Mouse (Mus musculus): ENCODE data around the gene Pla2g1b.

DNA sequence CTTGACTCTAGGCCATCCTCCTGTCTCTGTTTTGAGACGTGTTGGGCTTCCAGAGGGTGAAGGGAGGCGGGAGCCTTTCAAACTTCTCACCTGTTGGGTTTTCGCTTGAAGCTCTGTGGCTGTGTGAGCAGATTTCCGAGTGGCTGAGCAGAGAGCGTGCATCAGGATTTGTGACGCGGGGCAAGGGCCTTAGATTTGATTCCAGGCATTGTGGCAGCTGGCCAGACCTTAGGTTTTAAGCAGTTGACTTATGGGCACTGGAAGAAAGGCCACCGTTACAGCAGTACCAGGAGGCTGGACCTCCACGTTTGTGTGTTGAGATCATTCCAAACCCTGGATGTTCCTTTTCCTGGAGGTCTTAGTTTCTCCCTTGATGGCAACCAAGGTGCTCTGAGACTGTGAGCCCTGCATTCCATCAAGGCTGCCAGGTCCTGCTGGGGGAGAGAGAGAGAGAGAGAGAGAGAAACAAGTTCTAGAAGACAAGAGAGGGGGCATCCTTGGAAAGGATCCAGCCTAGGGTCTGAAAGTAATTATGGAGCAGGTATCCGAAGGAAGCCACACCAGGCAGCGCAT, 31.7 kb upstream of the Pla2g1b start:
- TF ChIP-seq CTCF (IDR thresholded peaks at IDR 0.05; ENCODE audit: low read depth, low read length) (no peak), POLR2A (IDR thresholded peaks at IDR 0.05; ENCODE audit: extremely low read depth, insufficient read depth, low read length) (no peak)

Measured in liver, adult 2 months (tissue).